Mouse (Mus musculus) intestine, embryonic 15.5 days (tissue): ENCODE results near the gene Prm1. TPM values are rescaled to one million over a fixed set of nuclear protein-coding genes. Genes with fewer than 3 reads are reported as not detected.

Experiments
- ATAC-seq: fragments of 200-750 bp; cut with Nextera tagmentation; 2 replicates; pipeline ENCODE4 v1.8.0; 2017; ENCODE audit warnings: moderate TSS enrichment, moderate library complexity
- H3K27ac ChIP-seq: fragments of 300-500 bp; sonication (generic); 2 replicates; pipeline ENCODE4 v1.5.1; 2015; ENCODE audit warnings: mild to moderate bottlenecking, inconsistent platforms
- H3K27me3 ChIP-seq: fragments of 300-500 bp; sonication (generic); replicated peaks from 2 replicates; pipeline ENCODE4 v1.6.1; 2015; ENCODE audit warnings: inconsistent platforms
- H3K36me3 ChIP-seq: fragments of 300-500 bp; sonication (generic); 2 replicates; pipeline ENCODE4 v1.6.1; 2015; ENCODE audit warnings: inconsistent platforms
- H3K4me1 ChIP-seq: fragments of 300-500 bp; sonication (generic); replicated peaks from 2 replicates; pipeline ENCODE4 v1.6.1; 2015; ENCODE audit warnings: inconsistent platforms
- H3K4me2 ChIP-seq: fragments of 300-500 bp; sonication (generic); replicated peaks from 2 replicates; pipeline ENCODE4 v1.6.1; 2015; ENCODE audit warnings: mild to moderate bottlenecking, inconsistent platforms
- H3K4me3 ChIP-seq: fragments of 300-500 bp; sonication (generic); replicated peaks from 2 replicates; pipeline ENCODE4 v1.5.1; 2015; ENCODE audit warnings: inconsistent platforms
- H3K9ac ChIP-seq: fragments of 300-500 bp; sonication (generic); 2 replicates; pipeline ENCODE4 v1.6.1; 2015; ENCODE audit warnings: inconsistent platforms
- H3K9me3 ChIP-seq: fragments of 300-500 bp; sonication (generic); 2 replicates; pipeline ENCODE4 v1.6.1; 2016; ENCODE audit warnings: inconsistent platforms
- WGBS: fragments of 180-500 bp; shearing (Covaris S2); methylation state at CpG from one replicate; pipeline ENCODE4 v1.1.7; 2015; 5-methylcytosine and 5-hydroxymethylcytosine counted together
- polyA plus RNA-seq: library from polyadenylated mRNA; unstranded; fragments of >200 nt; fragmentation: Nextera tagmentation; extraction: Ambion mirVana; gene quantifications from 2 replicates; pipeline ENCODE4 v1.2.1, GENCODE M21; 2015

Gene Prm1
- polyA plus RNA-seq, 1 experiment from 2014 or later = not detected

DNA sequence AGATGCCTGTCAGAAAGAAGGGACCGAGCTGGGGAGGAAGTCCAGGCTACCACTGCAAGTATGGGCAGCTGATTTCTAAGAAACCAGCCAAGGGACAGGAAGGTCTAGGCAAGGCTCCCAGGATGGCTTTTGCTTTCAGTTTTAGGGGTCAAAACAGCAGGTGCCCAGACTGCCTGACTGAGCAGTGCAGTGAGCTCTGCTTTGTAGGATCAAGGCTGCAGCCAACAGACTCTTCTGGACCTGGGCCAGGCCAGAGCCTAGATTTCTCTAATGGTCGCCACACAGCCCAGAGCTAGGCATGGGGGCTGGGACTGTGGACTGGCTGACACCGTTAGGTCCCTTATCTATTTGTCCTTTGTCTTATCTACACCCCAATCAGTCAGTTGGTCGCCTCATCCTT is 30.9 kb downstream of the Prm1 start:
- Histone ChIP-seq H3K9me3 (no peaks in the 10 kb centered on the region), H3K4me3 (no peak overlapping the region), H3K4me1 (0 out of 2 replicates have a peak, but pooled peaks cover under 1% of the 10 kb centered on the region), H3K27ac (no peak overlapping the region), H3K4me2 (no peak overlapping the region), H3K27me3 (no peaks in the 10 kb centered on the region), H3K36me3 (no peaks in the 10 kb centered on the region), H3K9ac (no peak overlapping the region)
- WGBS = 56% methylated on average over 4 of the region's 4 CpGs
- no peak for ATAC-seq

GRCm38 (mm10) chr16:10773543-10773942 is 32.1 kb downstream of the Prm1 start:
- Histone ChIP-seq H3K36me3 (no peaks in the 10 kb centered on the region), H3K27me3 (peaks cover 3% of the 10 kb centered on the region; the same call in 1 of the 2 replicates), H3K9me3 (no peaks in the 10 kb centered on the region), H3K4me1 (peaks cover 7% of the 10 kb centered on the region; the same call in 1 of the 2 replicates), H3K4me2 (no peak overlapping the region), H3K9ac (no peak overlapping the region), H3K27ac (no peak overlapping the region), H3K4me3 (no peak overlapping the region)
- 79% methylated on average over 8 of the region's 8 CpGs for WGBS
- ATAC-seq = no peak

DNA sequence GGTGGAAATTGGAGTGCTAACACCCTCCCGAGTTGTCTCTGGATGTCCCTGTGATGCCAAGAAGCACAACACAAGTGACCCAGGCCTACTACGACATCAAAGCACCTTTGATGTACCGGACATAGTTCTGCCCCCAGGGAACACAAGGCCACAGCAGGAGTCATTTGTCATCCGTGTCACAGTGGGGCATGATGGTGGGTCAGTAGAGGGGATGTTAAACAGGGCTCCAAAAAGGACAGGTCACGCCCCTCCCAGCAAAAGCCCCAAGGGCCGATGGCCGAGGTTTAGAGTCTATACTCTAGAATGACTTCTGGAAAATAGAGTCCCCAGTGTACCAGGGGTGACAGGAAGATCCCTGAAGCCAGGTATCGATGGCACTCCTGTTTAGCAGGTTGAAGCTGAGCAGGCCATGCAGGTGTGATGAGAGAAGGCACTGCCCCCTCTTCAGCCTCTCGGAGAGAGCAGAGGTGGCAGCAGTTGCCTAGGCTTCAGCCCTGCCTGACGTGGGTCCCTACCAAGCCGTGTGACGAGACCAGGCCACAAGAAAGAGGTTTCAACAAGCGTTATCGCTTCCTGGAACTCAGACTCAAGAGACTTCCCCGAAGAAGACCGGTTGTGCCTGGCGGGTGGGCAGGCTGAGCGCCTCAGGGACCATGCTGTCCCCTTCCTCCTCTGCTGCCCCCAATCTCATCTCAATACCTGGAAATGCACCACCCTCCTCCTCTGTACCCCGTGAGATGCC is 33.7 kb downstream of the Prm1 start:
- peaks cover 3% of the 10 kb centered on the region; the same call in 1 of the 2 replicates for H3K27me3 ChIP-seq
- no peaks in the 10 kb centered on the region for H3K36me3 ChIP-seq
- no peak for ATAC-seq
- peaks cover 8% of the 10 kb centered on the region; the same call in 1 of the 2 replicates for H3K4me1 ChIP-seq
- no peaks in the 10 kb centered on the region for H3K9me3 ChIP-seq
- H3K4me3 ChIP-seq = no peak overlapping the region
- H3K4me2 ChIP-seq = no peak overlapping the region
- 68% methylated on average over 19 of the region's 19 CpGs for WGBS
- H3K27ac ChIP-seq = no peak overlapping the region
- H3K9ac ChIP-seq = no peak overlapping the region

DNA sequence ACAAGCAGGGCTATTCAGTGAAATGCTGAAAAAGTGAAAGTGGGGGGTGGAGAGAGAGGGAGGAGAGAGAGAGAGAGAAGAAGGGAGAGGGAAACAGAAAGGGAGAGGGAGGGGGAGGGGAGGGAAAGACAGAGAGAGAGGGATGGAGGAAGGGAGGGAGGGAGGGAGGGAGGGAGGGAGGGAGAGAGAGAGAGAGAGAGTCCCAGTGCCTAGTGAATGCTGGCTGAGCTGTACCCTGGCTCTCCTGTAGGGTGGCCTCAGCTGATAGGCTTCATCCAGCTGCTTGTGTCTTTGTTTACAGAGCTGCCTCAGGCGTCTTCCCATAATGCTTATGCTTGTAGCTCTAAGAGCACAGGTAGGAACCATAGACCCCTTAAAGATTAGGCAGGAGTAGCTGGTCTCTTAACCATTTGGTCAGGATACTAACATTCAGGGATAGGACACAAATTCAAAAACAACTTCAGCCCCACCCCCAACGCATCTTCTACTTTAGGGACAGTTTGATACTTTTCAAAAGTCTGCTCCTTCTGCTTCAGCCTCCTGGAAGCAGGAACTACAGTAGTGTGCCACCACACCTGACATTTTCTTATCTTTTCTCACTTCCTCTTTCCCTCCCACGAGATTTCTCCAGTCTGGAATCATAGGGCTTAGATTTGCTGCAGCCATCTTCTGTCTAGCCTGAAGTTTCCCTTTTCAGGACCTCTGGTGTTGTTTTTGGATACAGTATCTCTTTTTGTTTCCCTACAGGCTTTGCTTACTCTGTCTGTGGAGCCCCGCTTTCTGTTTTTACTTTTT is 34.9 kb downstream of the Prm1 start:
- Histone ChIP-seq H3K27me3 (peaks cover 5% of the 10 kb centered on the region), H3K9me3 (no peaks in the 10 kb centered on the region), H3K4me1 (peaks cover 8% of the 10 kb centered on the region; the same call in 1 of the 2 replicates), H3K9ac (no peak overlapping the region), H3K36me3 (no peaks in the 10 kb centered on the region), H3K4me2 (no peak overlapping the region), H3K27ac (no peak overlapping the region), H3K4me3 (no peak overlapping the region)
- ATAC-seq = 0 out of 2 replicates have a peak, but pooled peaks have one; percentile 50
- 43% methylated on average over 4 of the region's 4 CpGs for WGBS

DNA sequence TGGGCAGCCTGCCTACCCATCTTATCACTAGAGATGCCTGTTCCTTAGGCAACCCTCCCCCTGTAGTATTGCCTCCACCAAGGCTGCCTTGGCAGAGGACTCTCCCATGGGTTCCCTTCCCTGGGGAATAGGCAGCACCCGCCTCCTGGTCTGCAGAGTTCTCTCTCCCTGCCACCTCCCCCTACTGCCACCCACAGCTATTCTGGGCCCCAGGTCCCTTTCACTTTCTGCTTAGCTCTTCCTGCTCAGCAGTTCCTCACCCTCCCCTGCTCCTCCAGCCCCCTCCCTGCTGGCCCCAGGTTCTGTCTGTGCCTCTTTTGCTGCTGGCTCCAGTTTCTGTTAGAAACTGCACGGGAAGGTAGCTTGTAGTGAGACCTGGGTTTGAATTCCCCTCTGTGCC is 36.0 kb downstream of the Prm1 start:
- peaks cover 8% of the 10 kb centered on the region; the same call in 1 of the 2 replicates for H3K4me1 ChIP-seq
- WGBS = 63% methylated on average over 2 of the region's 2 CpGs
- no peaks in the 10 kb centered on the region for H3K36me3 ChIP-seq
- H3K4me3 ChIP-seq = no peak overlapping the region
- H3K27ac ChIP-seq = no peak overlapping the region
- H3K27me3 ChIP-seq = peaks cover 7% of the 10 kb centered on the region
- no peaks in the 10 kb centered on the region for H3K9me3 ChIP-seq
- ATAC-seq = no peak
- no peak overlapping the region for H3K9ac ChIP-seq
- no peak overlapping the region for H3K4me2 ChIP-seq

- H3K36me3 ChIP-seq = no peaks in the 10 kb centered on the region
- peaks cover 7% of the 10 kb centered on the region for H3K27me3 ChIP-seq
- no peak overlapping the region for H3K4me3 ChIP-seq
- H3K4me1 ChIP-seq = peaks cover 11% of the 10 kb centered on the region; the same call in 1 of the 2 replicates
- whole genome bisulfite sequencing = 52% methylated on average over 9 of the region's 9 CpGs
- no peak for ATAC-seq
- no peak overlapping the region for H3K9ac ChIP-seq
- H3K4me2 ChIP-seq = no peak overlapping the region
- no peaks in the 10 kb centered on the region for H3K9me3 ChIP-seq
- H3K27ac ChIP-seq = no peak overlapping the region
These were observed 36.8 kb downstream of the Prm1 start for GRCm38 (mm10) chr16:10768821-10769220.

GRCm38 (mm10) chr16:10767158-10767557 is 38.5 kb downstream of the Prm1 start:
- no peak for ATAC-seq
- Histone ChIP-seq H3K27me3 (peaks cover 7% of the 10 kb centered on the region), H3K4me3 (no peak overlapping the region), H3K9ac (no peak overlapping the region), H3K4me1 (peaks cover 12% of the 10 kb centered on the region; the same call in 1 of the 2 replicates), H3K4me2 (no peak overlapping the region), H3K27ac (no peak overlapping the region), H3K36me3 (no peaks in the 10 kb centered on the region), H3K9me3 (no peaks in the 10 kb centered on the region)
- 55% methylated on average over 4 of the region's 4 CpGs for WGBS

GRCm38 (mm10) chr16:10764323-10764722 is 41.3 kb downstream of the Prm1 start:
- Histone ChIP-seq H3K4me2 (no peak overlapping the region), H3K9me3 (no peaks in the 10 kb centered on the region), H3K27me3 (peaks cover 4% of the 10 kb centered on the region), H3K4me3 (no peak overlapping the region), H3K36me3 (no peaks in the 10 kb centered on the region), H3K27ac (no peak overlapping the region), H3K9ac (no peak overlapping the region), H3K4me1 (peaks cover 7% of the 10 kb centered on the region; the same call in 1 of the 2 replicates)
- 33% methylated on average over 2 of the region's 2 CpGs for WGBS
- ATAC-seq = 0 out of 2 replicates have a peak, but pooled peaks have one; percentile 40

- H3K4me2 ChIP-seq = no peak overlapping the region
- H3K9me3 ChIP-seq = no peaks in the 10 kb centered on the region
- H3K27ac ChIP-seq = no peak overlapping the region
- H3K36me3 ChIP-seq = no peaks in the 10 kb centered on the region
- 57% methylated on average over 6 of the region's 6 CpGs for WGBS
- ATAC-seq = no peak
- no peak overlapping the region for H3K9ac ChIP-seq
- peaks cover 7% of the 10 kb centered on the region; the same call in 1 of the 2 replicates for H3K4me1 ChIP-seq
- peaks cover 7% of the 10 kb centered on the region for H3K27me3 ChIP-seq
- no peak overlapping the region for H3K4me3 ChIP-seq
These were observed 41.9 kb downstream of the Prm1 start for GRCm38 (mm10) chr16:10763540-10764264.

DNA sequence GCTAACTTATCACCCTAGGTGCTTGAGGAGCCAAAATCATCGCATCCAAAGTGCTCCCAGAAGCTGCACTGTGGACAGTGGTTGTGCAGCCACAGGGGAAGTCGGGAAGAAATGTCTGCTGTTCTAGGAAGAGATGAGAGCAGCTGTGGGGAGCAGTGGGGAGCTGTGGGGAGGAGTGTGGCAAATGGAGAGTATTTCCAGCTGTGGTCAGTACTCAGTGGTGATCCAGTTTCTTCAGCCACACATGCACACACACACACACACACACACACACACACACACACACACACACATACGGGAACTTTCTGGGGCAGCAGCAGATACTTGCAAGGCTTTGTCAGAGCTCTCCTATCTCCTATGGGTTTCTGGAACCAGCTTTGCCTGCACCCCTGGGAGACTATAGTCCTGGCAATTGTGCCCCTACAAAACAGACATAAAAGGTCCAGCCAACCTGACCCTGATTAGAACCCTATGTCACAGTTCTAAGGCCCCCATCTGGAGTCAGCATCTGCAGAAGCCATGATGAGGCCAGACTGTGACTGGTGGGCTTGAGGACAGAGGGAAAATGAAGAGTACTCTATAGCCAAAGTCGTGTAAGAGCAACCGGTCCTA is 43.0 kb downstream of the Prm1 start:
- no peak overlapping the region for H3K4me3 ChIP-seq
- no peaks in the 10 kb centered on the region for H3K9me3 ChIP-seq
- peaks cover 7% of the 10 kb centered on the region for H3K27me3 ChIP-seq
- WGBS = 62% methylated on average over 5 of the region's 5 CpGs
- H3K9ac ChIP-seq = no peak overlapping the region
- no peaks in the 10 kb centered on the region for H3K36me3 ChIP-seq
- 0 out of 2 replicates have a peak, but pooled peaks cover 3% of the 10 kb centered on the region for H3K4me1 ChIP-seq
- H3K27ac ChIP-seq = no peak overlapping the region
- H3K4me2 ChIP-seq = no peak overlapping the region
- no peak for ATAC-seq

DNA sequence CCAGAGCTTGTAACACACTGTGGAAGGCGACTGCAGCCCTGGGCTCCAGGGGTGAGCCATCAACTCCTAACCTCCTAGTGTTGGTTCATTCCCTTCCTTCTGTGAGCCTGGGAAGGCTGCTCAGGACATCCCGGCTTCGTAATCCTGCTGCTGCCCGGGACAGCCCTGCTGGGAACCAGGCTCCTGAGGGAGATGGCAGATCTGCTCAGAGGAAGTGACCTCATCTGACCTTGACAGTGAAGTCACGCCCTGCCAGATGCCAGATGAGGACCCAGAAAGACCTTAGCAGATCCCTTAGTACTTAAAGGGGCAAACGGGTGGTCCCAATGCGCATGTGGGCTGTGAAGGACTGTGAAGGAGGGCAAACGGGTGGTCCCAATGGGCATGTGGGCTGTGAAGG is 44.5 kb downstream of the Prm1 start:
- Histone ChIP-seq H3K36me3 (no peaks in the 10 kb centered on the region), H3K9ac (no peak overlapping the region), H3K4me1 (0 out of 2 replicates have a peak, but pooled peaks cover 3% of the 10 kb centered on the region), H3K27me3 (peaks cover 7% of the 10 kb centered on the region), H3K4me3 (no peak overlapping the region), H3K4me2 (no peak overlapping the region), H3K27ac (no peak overlapping the region), H3K9me3 (no peaks in the 10 kb centered on the region)
- 61% methylated on average over 8 of the region's 8 CpGs for WGBS
- no peak for ATAC-seq
